Comparison of ENCODE assay signal across 32 mouse cellular contexts in the genomic region with DNA sequence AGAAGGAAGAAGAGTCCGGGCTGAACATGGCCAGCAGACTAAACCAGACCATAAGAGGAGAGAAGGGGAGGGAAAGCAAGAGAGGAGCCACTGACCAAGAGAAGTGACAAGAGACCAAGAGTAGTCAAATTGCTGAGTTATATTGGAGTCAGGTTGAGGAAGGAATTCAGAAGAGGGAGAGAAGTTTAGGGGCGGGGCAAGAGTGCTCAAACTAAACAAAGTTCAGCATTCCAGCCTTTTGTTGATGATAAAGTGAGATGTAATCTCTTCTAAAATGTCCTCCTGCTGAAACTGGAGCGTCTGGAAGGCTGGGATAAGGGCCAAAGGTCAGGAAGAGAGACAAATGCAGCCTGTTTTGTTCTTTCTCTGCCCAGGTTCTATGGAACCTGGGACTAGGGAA. TPM values are rescaled to one million over a fixed set of nuclear protein-coding genes. Genes with fewer than 3 reads are reported as not detected.
DNase-seq lines count a peak whose midpoint lies in the region; ATAC-seq lines count a peak whose summit lies in the region.
"Had no signal": no experiment of that assay in that cellular context is flagged by ENCODE, and none has a peak within 500 bp of the region (broad histone marks: within the 10 kb centered on the region; RNA-seq: fewer than 3 reads in every experiment).

No protein-coding gene starts in this region.

- peaks cover 9% of the 10 kb centered on the region; the same call in 1 of the 2 replicates for H3K4me1 ChIP-seq in heart, embryonic 10.5 days
- no peaks in the 10 kb centered on the region for H3K4me1 ChIP-seq in heart, embryonic 11.5 days (ENCODE audit: control insufficient read depth, insufficient read depth, low read length)
- H3K4me1 ChIP-seq in kidney, embryonic 15.5 days = peaks cover 36% of the 10 kb centered on the region

- H3K4me2 ChIP-seq in heart, embryonic 11.5 days = no peak overlapping the region
- H3K4me2 ChIP-seq in kidney, embryonic 15.5 days = no peak overlapping the region
- H3K4me2 ChIP-seq: heart, embryonic 12.5 days; hindbrain, embryonic 15.5 days; limb, embryonic 13.5 days; liver, embryonic 11.5 days; lung, embryonic 15.5 days; midbrain, embryonic 15.5 days; neural tube, embryonic 15.5 days had no signal

- no peak overlapping the region for H3K4me3 ChIP-seq in heart, embryonic 10.5 days
- H3K4me3 ChIP-seq in heart, embryonic 11.5 days (ENCODE audit: low read depth, low read length) = no peak overlapping the region
- H3K4me3 ChIP-seq in kidney, embryonic 15.5 days (replicated peaks) = no peak overlapping the region
- H3K4me3 ChIP-seq: heart, embryonic 12.5 days; hindbrain, embryonic 15.5 days; layer of hippocampus, adult 2 months; left cerebral cortex, adult 2 months; limb, embryonic 13.5 days; lung, embryonic 15.5 days; midbrain, embryonic 10.5 days; midbrain, embryonic 15.5 days; neural tube, embryonic 15.5 days had no signal

- no peak for DNase-seq in heart, embryonic 10.5 days (ENCODE audit: low spot score)
- no peak for DNase-seq in kidney, adult 18-20 months
- peak; percentile 66 for DNase-seq in ES-CJ7 (ENCODE audit: low read depth, low spot score)
- peak; percentile 50 for DNase-seq in embryo, embryonic 10.5 days (ENCODE audit: low spot score)
- no peak for DNase-seq in B cell, adult 2 months
- no peak for DNase-seq in thymus, postnatal 10 days (ENCODE audit: low spot score in 2 of 2)
- DNase-seq: adrenal gland, postnatal 14 days; cerebellum, adult 18-20 months; cerebellum, postnatal 10 days; gastrocnemius, postnatal 14 days; heart, adult 11 months; heart, postnatal 4 days; retina, postnatal 1 day; right cerebral cortex, postnatal 14 days; thymus, adult 18-20 months; thymus, postnatal 36 days had no signal

- no peak for ATAC-seq in heart, embryonic 11.5 days (replicated peaks; ENCODE audit: insufficient number of reproducible peaks, low FRiP score, low TSS enrichment)
- ATAC-seq in kidney, embryonic 15.5 days (replicated peaks; ENCODE audit: low FRiP score) = no peak
- ATAC-seq: CD4-positive, CD25-positive, alpha-beta regulatory T cell, adult 4 months; forebrain, embryonic 14.5 days; inflammation-experienced regulatory T-cells, adult 6 months; midbrain, embryonic 15.5 days had no signal

- no peaks in the 10 kb centered on the region for H3K27me3 ChIP-seq in heart, embryonic 10.5 days (ENCODE audit: insufficient read depth, poor library complexity, severe bottlenecking)
- H3K27me3 ChIP-seq in heart, embryonic 11.5 days (ENCODE audit: control insufficient read depth, insufficient read depth, low read length) = no peaks in the 10 kb centered on the region
- no peaks in the 10 kb centered on the region for H3K27me3 ChIP-seq in kidney, embryonic 15.5 days
- H3K27me3 ChIP-seq: heart, embryonic 12.5 days; hindbrain, embryonic 15.5 days; lung, embryonic 15.5 days; midbrain, embryonic 15.5 days had no signal

- no peaks in the 10 kb centered on the region for H3K9me3 ChIP-seq in heart, embryonic 10.5 days
- no peaks in the 10 kb centered on the region for H3K9me3 ChIP-seq in heart, embryonic 11.5 days (replicated peaks; ENCODE audit: control insufficient read depth, low read length)
- H3K9me3 ChIP-seq in kidney, embryonic 15.5 days (replicated peaks) = no peaks in the 10 kb centered on the region
- H3K9me3 ChIP-seq: G1E; heart, embryonic 12.5 days; hindbrain, embryonic 15.5 days; limb, embryonic 13.5 days; lung, embryonic 15.5 days; midbrain, embryonic 10.5 days; midbrain, embryonic 15.5 days; neural tube, embryonic 15.5 days had no signal

- no peaks in the 10 kb centered on the region for H3K36me3 ChIP-seq in heart, embryonic 10.5 days
- no peaks in the 10 kb centered on the region for H3K36me3 ChIP-seq in heart, embryonic 11.5 days (ENCODE audit: control insufficient read depth, insufficient read depth, low read length)
- no peaks in the 10 kb centered on the region for H3K36me3 ChIP-seq in kidney, embryonic 15.5 days
- H3K36me3 ChIP-seq: G1E; heart, embryonic 12.5 days; hindbrain, embryonic 15.5 days; limb, embryonic 13.5 days; lung, embryonic 15.5 days; midbrain, embryonic 10.5 days; midbrain, embryonic 15.5 days; neural tube, embryonic 15.5 days had no signal

- H3K27ac ChIP-seq in heart, embryonic 10.5 days = 0 out of 2 replicates have a peak overlapping the region, but pooled peaks have one; percentile 5
- no peak overlapping the region for H3K27ac ChIP-seq in heart, embryonic 11.5 days (ENCODE audit: low read depth, low read length)
- peak overlapping the region; percentile 63 for H3K27ac ChIP-seq in kidney, embryonic 15.5 days
- H3K27ac ChIP-seq: hindbrain, embryonic 15.5 days; layer of hippocampus, adult 2 months; left cerebral cortex, adult 2 months; limb, embryonic 13.5 days; lung, embryonic 15.5 days; midbrain, embryonic 10.5 days; midbrain, embryonic 15.5 days; neural tube, embryonic 15.5 days had no signal

- WGBS in heart, embryonic 10.5 days = 47% methylated on average over 3 of the region's 3 CpGs
- WGBS in heart, embryonic 11.5 days (ENCODE audit: insufficient replicate concordance) = 39% methylated on average over 3 of the region's 3 CpGs
- 35% methylated on average over 3 of the region's 3 CpGs for WGBS in kidney, embryonic 15.5 days

- H3K9ac ChIP-seq in heart, embryonic 11.5 days (ENCODE audit: low read depth, low read length) = no peak overlapping the region
- H3K9ac ChIP-seq in kidney, embryonic 15.5 days = no peak overlapping the region
- H3K9ac ChIP-seq: heart, embryonic 12.5 days; hindbrain, embryonic 15.5 days; limb, embryonic 13.5 days; lung, embryonic 15.5 days; midbrain, embryonic 15.5 days; neural tube, embryonic 15.5 days had no signal

RNA-seq across cellular contexts. Expression of a gene that starts 4.3 kb away (rescaled TPM):
- 410 and 449 TPM in 2 replicates for polyA plus RNA-seq in heart, embryonic 10.5 days (2016; fragmentation: Nextera tagmentation; extraction: Ambion mirVana)
- 301 and 350 TPM in 2 replicates for polyA plus RNA-seq in heart, embryonic 11.5 days (2014; fragmentation: Nextera tagmentation; extraction: Ambion mirVana)
- polyA plus RNA-seq in kidney, embryonic 15.5 days (2015; fragmentation: Nextera tagmentation; extraction: Ambion mirVana) = 477 and 481 TPM in 2 replicates

Comparison
In these comparisons a context has a peak if more than half of its experiments do, and no peak if none do; other contexts are left out.
1. DNase-seq: peak in ES-CJ7 (single experiment) and embryo, embryonic 10.5 days (single experiment); none in heart, embryonic 10.5 days (single experiment), kidney, adult 18-20 months (single experiment), B cell, adult 2 months (0 of 2) and thymus, postnatal 10 days (0 of 2).